Mouse (Mus musculus): ENCODE measurements at regions not wholly inside any gene's neighbourhood (a gene's known extent, or its start where the extent isn't known, plus 50 kb on each side); places are given as distances from the start of the nearest gene placed in this dataset.

- no peaks in the 10 kb centered on the region for H3K9me3 ChIP-seq
- whole genome bisulfite sequencing: 69% methylated on average over 4 of the region's 4 CpGs
- no peaks in the 10 kb centered on the region for H3K36me3 ChIP-seq
- ATAC-seq (ENCODE audit: low FRiP score, low read depth): no peak; the same call in 1 of the 2 replicates
- H3K27ac ChIP-seq (replicated peaks): no peak overlapping the region
- no peaks in the 10 kb centered on the region for H3K27me3 ChIP-seq
- peaks cover 7% of the 10 kb centered on the region for H3K4me1 ChIP-seq
- no peak overlapping the region for H3K9ac ChIP-seq (replicated peaks)
- H3K4me2 ChIP-seq (replicated peaks): no peak overlapping the region
- H3K4me3 ChIP-seq: no peak overlapping the region
Measured at GRCm38 (mm10) chr8:34699015-34699414, 587.5 kb upstream of the Gm10131 start.

- Histone ChIP-seq H3K36me3 (no peaks in the 10 kb centered on the region), H3K9me3 (no peaks in the 10 kb centered on the region), H3K27ac (replicated peaks) (no peak overlapping the region), H3K4me3 (no peak overlapping the region), H3K4me2 (replicated peaks) (no peak overlapping the region), H3K9ac (replicated peaks) (no peak overlapping the region), H3K4me1 (no peaks in the 10 kb centered on the region), H3K27me3 (peaks cover 13% of the 10 kb centered on the region; the same call in 1 of the 2 replicates)
- no peak for ATAC-seq (ENCODE audit: low FRiP score, low read depth)
- 86% methylated on average over 12 of the region's 12 CpGs for WGBS
Measured at GRCm38 (mm10) chr8:34696365-34696764, 584.8 kb upstream of the Gm10131 start.

- Histone ChIP-seq H3K4me1 (peaks cover 15% of the 10 kb centered on the region), H3K9me3 (no peaks in the 10 kb centered on the region), H3K27ac (replicated peaks) (no peak overlapping the region), H3K9ac (replicated peaks) (no peak overlapping the region), H3K36me3 (no peaks in the 10 kb centered on the region), H3K4me2 (replicated peaks) (no peak overlapping the region), H3K4me3 (no peak overlapping the region), H3K27me3 (peaks cover 38% of the 10 kb centered on the region)
- no peak for ATAC-seq (ENCODE audit: low FRiP score, low read depth)
- 63% methylated on average over 13 of the region's 13 CpGs for WGBS
Measured at GRCm38 (mm10) chr8:34692606-34693005, 581.1 kb upstream of the Gm10131 start.

GRCm38 (mm10) chr8:34691776-34692175, 580.2 kb upstream of the Gm10131 start:
- Histone ChIP-seq H3K27me3 (peaks cover 40% of the 10 kb centered on the region), H3K4me3 (no peak overlapping the region), H3K9me3 (no peaks in the 10 kb centered on the region), H3K27ac (replicated peaks) (no peak overlapping the region), H3K9ac (replicated peaks) (no peak overlapping the region), H3K4me1 (peaks cover 15% of the 10 kb centered on the region), H3K4me2 (replicated peaks) (no peak overlapping the region), H3K36me3 (no peaks in the 10 kb centered on the region)
- WGBS: 79% methylated on average over 6 of the region's 6 CpGs
- ATAC-seq (ENCODE audit: low FRiP score, low read depth): no peak

GRCm38 (mm10) chr8:34689825-34690493, 578.4 kb upstream of the Gm10131 start:
- Histone ChIP-seq H3K27ac (replicated peaks) (no peak overlapping the region), H3K4me3 (no peak overlapping the region), H3K36me3 (no peaks in the 10 kb centered on the region), H3K4me1 (peaks cover 15% of the 10 kb centered on the region), H3K9me3 (no peaks in the 10 kb centered on the region), H3K4me2 (replicated peaks) (peak overlapping the region; percentile 44), H3K9ac (replicated peaks) (no peak overlapping the region), H3K27me3 (peaks cover 52% of the 10 kb centered on the region)
- WGBS: 14% methylated on average over 9 of the region's 9 CpGs
- no peak for ATAC-seq (ENCODE audit: low FRiP score, low read depth)

GRCm38 (mm10) chr8:34689049-34689824, 577.7 kb upstream of the Gm10131 start:
- Histone ChIP-seq H3K9ac (replicated peaks) (no peak overlapping the region), H3K27ac (replicated peaks) (no peak overlapping the region), H3K36me3 (no peaks in the 10 kb centered on the region), H3K4me2 (replicated peaks) (peak overlapping the region; percentile 44), H3K27me3 (peaks cover 53% of the 10 kb centered on the region), H3K4me3 (peak overlapping the region; percentile 21; the same call in 1 of the 2 replicates), H3K4me1 (peaks cover 15% of the 10 kb centered on the region), H3K9me3 (no peaks in the 10 kb centered on the region)
- WGBS: 12% methylated on average over 26 of the region's 33 CpGs
- peak; percentile 35; the same call in 1 of the 2 replicates for ATAC-seq (ENCODE audit: low FRiP score, low read depth)

- WGBS: 56% methylated on average over 20 of the region's 20 CpGs
- no peaks in the 10 kb centered on the region for H3K9me3 ChIP-seq
Measured at GRCm38 (mm10) chr8:34688396-34689048, 577.0 kb upstream of the Gm10131 start.

GRCm38 (mm10) chr8:34686371-34686770, 574.8 kb upstream of the Gm10131 start:
- H3K4me2 ChIP-seq (replicated peaks): no peak overlapping the region
- H3K4me3 ChIP-seq: no peak overlapping the region
- H3K9ac ChIP-seq (replicated peaks): no peak overlapping the region
- H3K9me3 ChIP-seq: no peaks in the 10 kb centered on the region
- ATAC-seq (ENCODE audit: low FRiP score, low read depth): no peak
- peaks cover 57% of the 10 kb centered on the region for H3K27me3 ChIP-seq
- 79% methylated on average over 10 of the region's 10 CpGs for WGBS
- H3K27ac ChIP-seq (replicated peaks): no peak overlapping the region
- H3K4me1 ChIP-seq: peaks cover 15% of the 10 kb centered on the region
- H3K36me3 ChIP-seq: no peaks in the 10 kb centered on the region

More at GRCm38 (mm10) chr8:34688396-34689048, 577.0 kb upstream of the Gm10131 start:
- no peaks in the 10 kb centered on the region for H3K36me3 ChIP-seq
- H3K27me3 ChIP-seq: peaks cover 53% of the 10 kb centered on the region
- H3K9ac ChIP-seq (replicated peaks): no peak overlapping the region
- ATAC-seq (ENCODE audit: low FRiP score, low read depth): peak; percentile 73
- peaks cover 15% of the 10 kb centered on the region for H3K4me1 ChIP-seq
- H3K4me3 ChIP-seq: 0 out of 2 replicates have a peak overlapping the region, but pooled peaks have one; percentile 21
- no peak overlapping the region for H3K27ac ChIP-seq (replicated peaks)
- peak overlapping the region; percentile 44 for H3K4me2 ChIP-seq (replicated peaks)

- Histone ChIP-seq H3K36me3 (no peaks in the 10 kb centered on the region), H3K9me3 (no peaks in the 10 kb centered on the region), H3K4me3 (no peak overlapping the region), H3K9ac (replicated peaks) (no peak overlapping the region), H3K27me3 (peaks cover 48% of the 10 kb centered on the region), H3K4me1 (peaks cover 20% of the 10 kb centered on the region), H3K27ac (replicated peaks) (no peak overlapping the region), H3K4me2 (replicated peaks) (no peak overlapping the region)
- ATAC-seq (ENCODE audit: low FRiP score, low read depth): no peak
- WGBS: 59% methylated on average over 7 of the region's 7 CpGs
Measured at GRCm38 (mm10) chr8:34684683-34685082, 573.1 kb upstream of the Gm10131 start.

- ATAC-seq (ENCODE audit: low FRiP score, low read depth): no peak
- Histone ChIP-seq H3K4me3 (no peak overlapping the region), H3K9ac (replicated peaks) (no peak overlapping the region)
Measured at GRCm38 (mm10) chr8:34683173-34683572, 571.6 kb upstream of the Gm10131 start.

GRCm38 (mm10) chr8:34682221-34682620, 570.7 kb upstream of the Gm10131 start:
- H3K4me2 ChIP-seq (replicated peaks): no peak overlapping the region
- H3K4me3 ChIP-seq: no peak overlapping the region
- no peaks in the 10 kb centered on the region for H3K36me3 ChIP-seq
- peaks cover 8% of the 10 kb centered on the region; the same call in 1 of the 2 replicates for H3K4me1 ChIP-seq
- H3K27ac ChIP-seq (replicated peaks): no peak overlapping the region
- H3K27me3 ChIP-seq: peaks cover 48% of the 10 kb centered on the region
- no peak for ATAC-seq (ENCODE audit: low FRiP score, low read depth)
- WGBS: 93% methylated on average over 8 of the region's 8 CpGs
- H3K9ac ChIP-seq (replicated peaks): no peak overlapping the region
- no peaks in the 10 kb centered on the region for H3K9me3 ChIP-seq

More at GRCm38 (mm10) chr8:34683173-34683572, 571.6 kb upstream of the Gm10131 start:
- no peaks in the 10 kb centered on the region for H3K36me3 ChIP-seq
- H3K27ac ChIP-seq (replicated peaks): no peak overlapping the region
- 77% methylated on average over 5 of the region's 5 CpGs for WGBS
- no peak overlapping the region for H3K4me2 ChIP-seq (replicated peaks)
- peaks cover 46% of the 10 kb centered on the region for H3K27me3 ChIP-seq
- H3K4me1 ChIP-seq: peaks cover 8% of the 10 kb centered on the region; the same call in 1 of the 2 replicates
- no peaks in the 10 kb centered on the region for H3K9me3 ChIP-seq

All from midbrain, embryonic 12.5 days (tissue).